Comparison of ENCODE assay signal across 16 mouse cellular contexts in genomic region chr11:58215049-58215430, GRCm38 (mm10). TPM values are rescaled to one million over a fixed set of nuclear protein-coding genes. Genes with fewer than 3 reads are reported as not detected.
A peak's percentile ranks its signal among the peaks of the same experiment; 100 is the strongest.
DNase-seq lines count a peak whose midpoint lies in the region; ATAC-seq and TF ChIP-seq lines count a peak whose summit lies in the region.
"Not testable (repeated sequence)": the region's sequence is repeated elsewhere in the genome, so short reads cannot be mapped to it uniquely, and the experiment has no call there.
"Had no signal": no experiment of that assay in that cellular context is flagged by ENCODE, and none has a peak within 500 bp of the region (broad histone marks: within the 10 kb centered on the region; RNA-seq: fewer than 3 reads in every experiment).

No protein-coding gene starts in this region.

- 10% methylated on average over 2 of the region's 3 CpGs for WGBS in heart, embryonic 14.5 days
- WGBS in intestine, embryonic 15.5 days, result 0% methylated on average over 2 of the region's 3 CpGs
- 4% methylated on average over 3 of the region's 3 CpGs for WGBS in liver, embryonic 15.5 days (ENCODE audit: insufficient replicate concordance)
- WGBS in midbrain, postnatal 0 days, result 60% methylated on average over 3 of the region's 3 CpGs
- WGBS in stomach, embryonic 14.5 days, result 11% methylated on average over 2 of the region's 3 CpGs

- 0 out of 2 replicates have a peak overlapping the region, but pooled peaks have one; percentile 21 for H3K9ac ChIP-seq in MEL (ENCODE audit: control insufficient read depth, low read depth, low read length, poor library complexity, severe bottlenecking)
- peak overlapping the region; percentile 77 for H3K9ac ChIP-seq in heart, embryonic 14.5 days (ENCODE audit: low read length)
- H3K9ac ChIP-seq in intestine, embryonic 15.5 days; midbrain, postnatal 0 days (replicated peaks; ENCODE audit: low read length, poor library complexity, severe bottlenecking); stomach, embryonic 14.5 days (replicated peaks; ENCODE audit: low read depth, low read length): not testable (repeated sequence)
- H3K9ac ChIP-seq in liver, embryonic 15.5 days, result peak overlapping the region; percentile 51; the same call in 1 of the 2 replicates

- TF ChIP-seq RAD21 in MEL (IDR thresholded peaks at IDR 0.05; ENCODE audit: low read depth, low read length), result not testable (repeated sequence)

- intact Hi-C loops in left cerebral cortex, adult 2 months (cut with DNase I), result not testable (repeated sequence)

- H3K27me3 ChIP-seq in MEL (ENCODE audit: control insufficient read depth in 1 of 2, insufficient read depth in 2 of 2, low read length in 2 of 2); heart, embryonic 14.5 days (ENCODE audit: control insufficient read depth, insufficient read depth, low read length); intestine, embryonic 15.5 days (replicated peaks); liver, embryonic 15.5 days; midbrain, postnatal 0 days (ENCODE audit: insufficient read depth, low read length); stomach, embryonic 14.5 days (ENCODE audit: control insufficient read depth, insufficient read depth, low read length): not testable (repeated sequence)

- not testable (repeated sequence) for H3K27ac ChIP-seq in MEL (ENCODE audit: control insufficient read depth, low read depth, low read length); embryonic fibroblast, embryonic 13.5 days (ENCODE audit: insufficient read depth, low read length); heart, embryonic 14.5 days (replicated peaks in 1 of 2; ENCODE audit: control insufficient read depth in 1 of 2, insufficient read depth in 1 of 2, low read depth in 2 of 2, low read length in 2 of 2); left cerebral cortex, adult 2 months; midbrain, postnatal 0 days (ENCODE audit: low read depth, low read length); stomach, embryonic 14.5 days (ENCODE audit: low read length)
- H3K27ac ChIP-seq in intestine, embryonic 15.5 days, result 0 out of 2 replicates have a peak overlapping the region, but pooled peaks have one; percentile 54
- H3K27ac ChIP-seq in liver, embryonic 15.5 days (replicated peaks), result peak overlapping the region; percentile 87

- not testable (repeated sequence) for DNase-seq in MEL (ENCODE audit: low read depth, low spot score); left cerebral cortex, adult 2 months (ENCODE audit: extremely low spot score in 1 of 2, low spot score in 2 of 2); midbrain, postnatal 0 days (ENCODE audit: low spot score)

- H3K79me2 ChIP-seq in MEL (ENCODE audit: control insufficient read depth, insufficient read depth, low read length, poor library complexity), result not testable (repeated sequence)

- peaks cover 7 to 37% of the 10 kb centered on the region in 2 experiments for H3K4me1 ChIP-seq in MEL (ENCODE audit: control insufficient read depth in 1 of 2, insufficient read depth in 2 of 2, low read length in 2 of 2)
- not testable (repeated sequence) for H3K4me1 ChIP-seq in embryonic fibroblast, embryonic 13.5 days (ENCODE audit: control insufficient read depth, insufficient read depth, low read length); intestine, embryonic 15.5 days (replicated peaks); midbrain, postnatal 0 days (ENCODE audit: insufficient read depth, low read length); stomach, embryonic 14.5 days (ENCODE audit: control insufficient read depth, insufficient read depth, low read length)
- peaks cover 7 to 17% of the 10 kb centered on the region in 2 experiments for H3K4me1 ChIP-seq in heart, embryonic 14.5 days (ENCODE audit: control insufficient read depth in 2 of 2, insufficient read depth in 2 of 2, low read length in 2 of 2)
- H3K4me1 ChIP-seq in liver, embryonic 15.5 days (replicated peaks), result peaks cover 78% of the 10 kb centered on the region

- H3K36me3 ChIP-seq in MEL (ENCODE audit: control insufficient read depth in 1 of 2, insufficient read depth in 2 of 2, low read length in 2 of 2), result peaks cover 0 to 23% of the 10 kb centered on the region in 2 experiments; a peak in 2 of 4 replicates
- H3K36me3 ChIP-seq in heart, embryonic 14.5 days (ENCODE audit: control insufficient read depth, insufficient read depth, low read length); intestine, embryonic 15.5 days; liver, embryonic 15.5 days (replicated peaks); midbrain, postnatal 0 days (ENCODE audit: insufficient read depth, low read length); stomach, embryonic 14.5 days (ENCODE audit: control insufficient read depth, insufficient read depth, low read length): not testable (repeated sequence)

- H3K9me3 ChIP-seq in MEL (replicated peaks; ENCODE audit: insufficient read depth, low read length); heart, embryonic 14.5 days (ENCODE audit: control insufficient read depth, low read length); intestine, embryonic 15.5 days; liver, embryonic 15.5 days (replicated peaks); midbrain, postnatal 0 days (ENCODE audit: low read length); stomach, embryonic 14.5 days (ENCODE audit: control insufficient read depth, low read depth, low read length): not testable (repeated sequence)

- TF ChIP-seq POLR2A in MEL (IDR thresholded peaks at IDR 0.05; ENCODE audit: control insufficient read depth in 1 of 2, insufficient read depth in 1 of 2, low read depth in 1 of 2, low read length in 2 of 2, poor library complexity in 1 of 2), result not testable (repeated sequence)
- TF ChIP-seq POLR2A in embryonic fibroblast, embryonic 13.5 days (IDR thresholded peaks at IDR 0.05; ENCODE audit: low read depth, low read length), result 0 out of 2 replicates have a peak, but pooled peaks have one; percentile 25

- not testable (repeated sequence) for TF ChIP-seq CTCF in MEL (IDR thresholded peaks at IDR 0.05 in 2 of 3, conservative IDR thresholded peaks at IDR 0.05 in 1 of 3; ENCODE audit: control insufficient read depth in 1 of 3, insufficient read depth in 1 of 3, low read depth in 2 of 3, low read length in 3 of 3, poor library complexity in 1 of 3, severe bottlenecking in 1 of 3); embryonic fibroblast, embryonic 13.5 days (IDR thresholded peaks at IDR 0.05; ENCODE audit: borderline replicate concordance, insufficient read depth, low read length); left cerebral cortex, adult 2 months (IDR thresholded peaks at IDR 0.05); midbrain, postnatal 0 days (IDR thresholded peaks at IDR 0.05)

- not testable (repeated sequence) for TF ChIP-seq EP300 in MEL (IDR thresholded peaks at IDR 0.05; ENCODE audit: low read depth in 1 of 2, low read length in 2 of 2)

- not testable (repeated sequence) for ATAC-seq in heart, embryonic 14.5 days (ENCODE audit: insufficient number of reproducible peaks, insufficient read depth, low FRiP score, low read depth); liver, embryonic 15.5 days (ENCODE audit: insufficient read depth); midbrain, postnatal 0 days (ENCODE audit: low FRiP score)
- ATAC-seq in intestine, embryonic 15.5 days, result peak; percentile 46; the same call in 1 of the 2 replicates
- ATAC-seq in stomach, embryonic 14.5 days (ENCODE audit: insufficient number of reproducible peaks, insufficient read depth, low FRiP score, low read depth), result peak; percentile 64; the same call in 1 of the 2 replicates

- H3K4me3 ChIP-seq in MEL (ENCODE audit: control insufficient read depth in 1 of 2, insufficient read depth in 1 of 2, low read depth in 2 of 2, low read length in 2 of 2), result peak overlapping the region in 1 of 2 experiments; percentile 24; a peak in 1 of 4 replicates
- peak overlapping the region; percentile 40 for H3K4me3 ChIP-seq in embryonic fibroblast, embryonic 13.5 days (ENCODE audit: insufficient read depth, low read length)
- peak overlapping the region; percentile 60 to 81 for H3K4me3 ChIP-seq in heart, embryonic 14.5 days (ENCODE audit: control insufficient read depth in 1 of 2, insufficient read depth in 1 of 2, low read depth in 1 of 2, low read length in 2 of 2)
- H3K4me3 ChIP-seq in intestine, embryonic 15.5 days (replicated peaks), result peak overlapping the region; percentile 55
- peak overlapping the region; percentile 43 for H3K4me3 ChIP-seq in left cerebral cortex, adult 2 months
- peak overlapping the region; percentile 79 for H3K4me3 ChIP-seq in liver, embryonic 15.5 days (replicated peaks)
- H3K4me3 ChIP-seq in midbrain, postnatal 0 days (ENCODE audit: low read depth, low read length), result peak overlapping the region; percentile 23; the same call in 1 of the 2 replicates
- peak overlapping the region; percentile 44; the same call in 1 of the 2 replicates for H3K4me3 ChIP-seq in stomach, embryonic 14.5 days (ENCODE audit: low read depth, low read length)

- peak overlapping the region; percentile 71 for H3K4me2 ChIP-seq in heart, embryonic 14.5 days (ENCODE audit: low read length)
- H3K4me2 ChIP-seq in intestine, embryonic 15.5 days (replicated peaks), result peak overlapping the region; percentile 71
- H3K4me2 ChIP-seq in liver, embryonic 15.5 days, result peak overlapping the region; percentile 78
- H3K4me2 ChIP-seq in midbrain, postnatal 0 days (ENCODE audit: low read depth, low read length, poor library complexity, severe bottlenecking), result not testable (repeated sequence)
- peak overlapping the region; percentile 64 for H3K4me2 ChIP-seq in stomach, embryonic 14.5 days (replicated peaks; ENCODE audit: low read depth, low read length)

RNA-seq across cellular contexts. Expression of gene Irgm2, which starts 15.6 kb away (rescaled TPM):
- 0.49 and 1.1 TPM in 2 replicates for total RNA-seq in MEL (2012; rRNA removed)
- polyA plus RNA-seq in MEL (2012; ENCODE audit: insufficient read depth in 1 of 2, insufficient read length in 2 of 2, low read depth in 1 of 2, low replicate concordance in 2 of 2, missing spikeins in 1 of 2), result 1 to 10 TPM in 1 of 2 experiments, not detected in 1; 1.1 TPM
- polyA plus RNA-seq in embryonic fibroblast, embryonic 13.5 days (2011; ENCODE audit: insufficient read length, low read depth, missing spikeins), result 10.0 and 12.3 TPM in 2 replicates
- 4.3 and 5.6 TPM in 2 replicates for polyA plus RNA-seq in heart, embryonic 14.5 days (2014; fragmentation: Nextera tagmentation; extraction: Ambion mirVana)
- polyA plus RNA-seq in intestine, embryonic 15.5 days (2015; fragmentation: Nextera tagmentation; extraction: Ambion mirVana), result 3.8 TPM in 2 replicates
- total RNA-seq in left cerebral cortex, adult 2 months (2021), result 1 to 10 TPM; 2.2 to 2.8 TPM
- polyA plus RNA-seq in liver, embryonic 15.5 days (2015; fragmentation: Nextera tagmentation; extraction: Ambion mirVana), result 6.1 and 6.3 TPM in 2 replicates
- 0.77 and 2.1 TPM in 2 replicates for total RNA-seq in midbrain, postnatal 0 days (2014; rRNA removed)
- 0.67 and 1.1 TPM in 2 replicates for polyA plus RNA-seq in midbrain, postnatal 0 days (2015; fragmentation: Nextera tagmentation; extraction: Ambion mirVana)
- 3.8 and 3.9 TPM in 2 replicates for polyA plus RNA-seq in stomach, embryonic 14.5 days (2014; fragmentation: Nextera tagmentation; extraction: Ambion mirVana)

RNA-seq across cellular contexts. Expression of gene Igtp, which starts 15.7 kb away (rescaled TPM):
- total RNA-seq in MEL (2012; rRNA removed), result 2.9 and 3.7 TPM in 2 replicates
- polyA plus RNA-seq in MEL (2012; ENCODE audit: insufficient read depth in 1 of 2, insufficient read length in 2 of 2, low read depth in 1 of 2, low replicate concordance in 2 of 2, missing spikeins in 1 of 2), result 1 to 10 TPM in 1 of 2 experiments, not detected in 1; 3.6 TPM
- polyA plus RNA-seq in embryonic fibroblast, embryonic 13.5 days (2011; ENCODE audit: insufficient read length, low read depth, missing spikeins), result 8.3 and 11.7 TPM in 2 replicates
- polyA plus RNA-seq in heart, embryonic 14.5 days (2014; fragmentation: Nextera tagmentation; extraction: Ambion mirVana), result 6.2 and 7.9 TPM in 2 replicates
- polyA plus RNA-seq in intestine, embryonic 15.5 days (2015; fragmentation: Nextera tagmentation; extraction: Ambion mirVana), result 5.0 and 5.6 TPM in 2 replicates
- 1 to 10 TPM; 3.6 to 4.2 TPM for total RNA-seq in left cerebral cortex, adult 2 months (2021)
- 9.9 and 11.2 TPM in 2 replicates for polyA plus RNA-seq in liver, embryonic 15.5 days (2015; fragmentation: Nextera tagmentation; extraction: Ambion mirVana)
- total RNA-seq in midbrain, postnatal 0 days (2014; rRNA removed), result 1.6 and 2.4 TPM in 2 replicates
- polyA plus RNA-seq in midbrain, postnatal 0 days (2015; fragmentation: Nextera tagmentation; extraction: Ambion mirVana), result 1.9 and 2.7 TPM in 2 replicates
- 3.9 and 4.7 TPM in 2 replicates for polyA plus RNA-seq in stomach, embryonic 14.5 days (2014; fragmentation: Nextera tagmentation; extraction: Ambion mirVana)

RNA-seq across cellular contexts. Expression of gene Mrpl22, which starts 43.6 kb away (rescaled TPM):
- 187 TPM in 2 replicates for total RNA-seq in MEL (2012; rRNA removed)
- polyA plus RNA-seq in MEL (2012; ENCODE audit: insufficient read depth in 1 of 2, insufficient read length in 2 of 2, low read depth in 1 of 2, low replicate concordance in 2 of 2, missing spikeins in 1 of 2), result 100 to 1,000 TPM in 1 of 2 experiments, not detected in 1; 144 TPM
- 46.8 and 51.6 TPM in 2 replicates for polyA plus RNA-seq in embryonic fibroblast, embryonic 13.5 days (2011; ENCODE audit: insufficient read length, low read depth, missing spikeins)
- 107 and 116 TPM in 2 replicates for polyA plus RNA-seq in heart, embryonic 14.5 days (2014; fragmentation: Nextera tagmentation; extraction: Ambion mirVana)
- 126 and 128 TPM in 2 replicates for polyA plus RNA-seq in intestine, embryonic 15.5 days (2015; fragmentation: Nextera tagmentation; extraction: Ambion mirVana)
- total RNA-seq in left cerebral cortex, adult 2 months (2021), result 10 to 100 TPM; 35.7 to 41.5 TPM
- 79.1 and 90.7 TPM in 2 replicates for polyA plus RNA-seq in liver, embryonic 15.5 days (2015; fragmentation: Nextera tagmentation; extraction: Ambion mirVana)
- 33.5 and 39.6 TPM in 2 replicates for total RNA-seq in midbrain, postnatal 0 days (2014; rRNA removed)
- 88.3 and 96.2 TPM in 2 replicates for polyA plus RNA-seq in midbrain, postnatal 0 days (2015; fragmentation: Nextera tagmentation; extraction: Ambion mirVana)
- polyA plus RNA-seq in stomach, embryonic 14.5 days (2014; fragmentation: Nextera tagmentation; extraction: Ambion mirVana), result 118 and 123 TPM in 2 replicates

RNA-seq across cellular contexts. Expression of gene Gemin5, which starts 46.7 kb away (rescaled TPM):
- 68.7 and 71.9 TPM in 2 replicates for total RNA-seq in MEL (2012; rRNA removed)
- 10 to 100 TPM; 46.5 to 52.5 TPM for polyA plus RNA-seq in MEL (2012; ENCODE audit: insufficient read depth in 1 of 2, insufficient read length in 2 of 2, low read depth in 1 of 2, low replicate concordance in 2 of 2, missing spikeins in 1 of 2)
- polyA plus RNA-seq in embryonic fibroblast, embryonic 13.5 days (2011; ENCODE audit: insufficient read length, low read depth, missing spikeins), result 16.1 and 18.3 TPM in 2 replicates
- polyA plus RNA-seq in heart, embryonic 14.5 days (2014; fragmentation: Nextera tagmentation; extraction: Ambion mirVana), result 13.3 and 14.1 TPM in 2 replicates
- polyA plus RNA-seq in intestine, embryonic 15.5 days (2015; fragmentation: Nextera tagmentation; extraction: Ambion mirVana), result 18.5 and 18.6 TPM in 2 replicates
- 10 to 100 TPM; 16.8 to 19.7 TPM for total RNA-seq in left cerebral cortex, adult 2 months (2021)
- polyA plus RNA-seq in liver, embryonic 15.5 days (2015; fragmentation: Nextera tagmentation; extraction: Ambion mirVana), result 9.3 and 9.8 TPM in 2 replicates
- 19.2 and 24.0 TPM in 2 replicates for total RNA-seq in midbrain, postnatal 0 days (2014; rRNA removed)
- polyA plus RNA-seq in midbrain, postnatal 0 days (2015; fragmentation: Nextera tagmentation; extraction: Ambion mirVana), result 8.1 and 9.9 TPM in 2 replicates
- 21.4 and 24.4 TPM in 2 replicates for polyA plus RNA-seq in stomach, embryonic 14.5 days (2014; fragmentation: Nextera tagmentation; extraction: Ambion mirVana)

RNA-seq across cellular contexts. Expression of gene 4930438A08Rik, which starts 59.6 kb away (rescaled TPM):
- not detected in 2 replicates for total RNA-seq in MEL (2012; rRNA removed)
- polyA plus RNA-seq in MEL (2012; ENCODE audit: insufficient read depth in 1 of 2, insufficient read length in 2 of 2, low read depth in 1 of 2, low replicate concordance in 2 of 2, missing spikeins in 1 of 2), result not detected
- polyA plus RNA-seq in embryonic fibroblast, embryonic 13.5 days (2011; ENCODE audit: insufficient read length, low read depth, missing spikeins), result not detected in 2 replicates
- polyA plus RNA-seq in heart, embryonic 14.5 days (2014; fragmentation: Nextera tagmentation; extraction: Ambion mirVana), result not detected in 2 replicates
- not detected in 2 replicates for polyA plus RNA-seq in intestine, embryonic 15.5 days (2015; fragmentation: Nextera tagmentation; extraction: Ambion mirVana)
- not detected for total RNA-seq in left cerebral cortex, adult 2 months (2021)
- polyA plus RNA-seq in liver, embryonic 15.5 days (2015; fragmentation: Nextera tagmentation; extraction: Ambion mirVana), result 2.9 and 3.2 TPM in 2 replicates
- 0.09 and 0.38 TPM in 2 replicates for total RNA-seq in midbrain, postnatal 0 days (2014; rRNA removed)
- polyA plus RNA-seq in midbrain, postnatal 0 days (2015; fragmentation: Nextera tagmentation; extraction: Ambion mirVana), result not detected in 2 replicates
- not detected in 2 replicates for polyA plus RNA-seq in stomach, embryonic 14.5 days (2014; fragmentation: Nextera tagmentation; extraction: Ambion mirVana)
- total RNA-seq: gastrocnemius, adult 18-20 months; heart, adult 18-20 months; layer of hippocampus, postnatal 14 days; left cerebral cortex, postnatal 36 days had no signal
- polyA plus RNA-seq: forebrain, embryonic 14.5 days; hindbrain, embryonic 11.5 days; midbrain, embryonic 14.5 days; neural tube, embryonic 14.5 days had no signal
